Mouse (Mus musculus) embryo, embryonic 11 days (tissue): ENCODE measurements around the gene Pafah1b2.

Experiments used
- DNase-seq: peaks from one replicate; pipeline ENCODE4 v3.0.0-alpha.2; 2015

Pafah1b2 gene

GRCm38 (mm10) chr9:45980611-45981010, 31.9 kb downstream of the Pafah1b2 start:
- DNase-seq = no peak

- no peak for DNase-seq
Observed at GRCm38 (mm10) chr9:45979778-45980177, 32.7 kb downstream of the Pafah1b2 start.

GRCm38 (mm10) chr9:45976884-45977283, 35.6 kb downstream of the Pafah1b2 start:
- DNase-seq = no peak

- DNase-seq = no peak
Observed at GRCm38 (mm10) chr9:45963577-45963976, 48.9 kb downstream of the Pafah1b2 start.

- no peak for DNase-seq
Observed at GRCm38 (mm10) chr9:45961855-45962254, 50.6 kb downstream of the Pafah1b2 start.

- DNase-seq = no peak
Observed at GRCm38 (mm10) chr9:45959661-45960060, 52.8 kb downstream of the Pafah1b2 start.

- DNase-seq = no peak
Observed at GRCm38 (mm10) chr9:45958851-45959250, 53.6 kb downstream of the Pafah1b2 start.

GRCm38 (mm10) chr9:45958023-45958670, 54.3 kb downstream of the Pafah1b2 start:
- no peak for DNase-seq

GRCm38 (mm10) chr9:45955107-45955963, 57.2 kb downstream of the Pafah1b2 start, which contains the start of gene Sidt2:
Gene Sidt2 (minus strand): TSS chr9:45955258.
- DNase-seq = peak; percentile 95

- DNase-seq = peak; percentile 63
Observed at GRCm38 (mm10) chr9:45954294-45955106, 58.0 kb downstream of the Pafah1b2 start.

- DNase-seq = no peak
Observed at GRCm38 (mm10) chr9:45953511-45954293, 58.8 kb downstream of the Pafah1b2 start.

- no peak for DNase-seq
Observed at GRCm38 (mm10) chr9:45952890-45953289, 59.6 kb downstream of the Pafah1b2 start.

GRCm38 (mm10) chr9:45952057-45952456, 60.4 kb downstream of the Pafah1b2 start:
- DNase-seq = no peak

GRCm38 (mm10) chr9:45946872-45947183, 65.7 kb downstream of the Pafah1b2 start:
- DNase-seq = no peak

- no peak for DNase-seq
Observed at GRCm38 (mm10) chr9:45946182-45946871, 66.2 kb downstream of the Pafah1b2 start.

- DNase-seq = no peak
Observed at GRCm38 (mm10) chr9:45945721-45946120, 66.8 kb downstream of the Pafah1b2 start.

GRCm38 (mm10) chr9:45944506-45945400, 67.7 kb downstream of the Pafah1b2 start:
- DNase-seq = no peak

- no peak for DNase-seq
Observed at GRCm38 (mm10) chr9:45943628-45944505, 68.6 kb downstream of the Pafah1b2 start.

- DNase-seq = no peak
Observed at GRCm38 (mm10) chr9:45942916-45943315, 69.6 kb downstream of the Pafah1b2 start.

- no peak for DNase-seq
Observed at GRCm38 (mm10) chr9:45942464-45942863, 70.0 kb downstream of the Pafah1b2 start.
